Mouse (Mus musculus) splenic B cell, adult 2 months (primary cell): ENCODE data around the gene Saal1.
"Not testable (repeated sequence)": the region's sequence is repeated elsewhere in the genome, so short reads cannot be mapped to it uniquely, and the experiment has no call there.

Experiments
- DNase-seq: peaks from one replicate; pipeline ENCODE4 v3.0.0-alpha.2; 2011; ENCODE audit warnings: low read depth, low spot score
- H3K27me3 ChIP-seq: 2 replicates; pipeline ENCODE4 v1.6.1; 2012; ENCODE audit warnings: mild to moderate bottlenecking, low read length, moderate library complexity, mixed read lengths; ENCODE audit not compliant: control insufficient read depth, poor library complexity, insufficient read depth, severe bottlenecking
- H3K36me3 ChIP-seq: 2 replicates; pipeline ENCODE4 v1.6.1; 2012; ENCODE audit warnings: mild to moderate bottlenecking, low read length, moderate library complexity, mixed read lengths; ENCODE audit not compliant: control insufficient read depth, poor library complexity, insufficient read depth, severe bottlenecking

Saal1 gene

GRCm38 (mm10) chr7:46672160-46672672, 38.3 kb downstream of the Saal1 start, which contains the start of gene Tph1:
Gene Tph1, minus strand, starts transcription at chr7:46672537.
- no peak for DNase-seq
- H3K36me3 ChIP-seq: no peaks in the 10 kb centered on the region
- no peaks in the 10 kb centered on the region for H3K27me3 ChIP-seq

DNA sequence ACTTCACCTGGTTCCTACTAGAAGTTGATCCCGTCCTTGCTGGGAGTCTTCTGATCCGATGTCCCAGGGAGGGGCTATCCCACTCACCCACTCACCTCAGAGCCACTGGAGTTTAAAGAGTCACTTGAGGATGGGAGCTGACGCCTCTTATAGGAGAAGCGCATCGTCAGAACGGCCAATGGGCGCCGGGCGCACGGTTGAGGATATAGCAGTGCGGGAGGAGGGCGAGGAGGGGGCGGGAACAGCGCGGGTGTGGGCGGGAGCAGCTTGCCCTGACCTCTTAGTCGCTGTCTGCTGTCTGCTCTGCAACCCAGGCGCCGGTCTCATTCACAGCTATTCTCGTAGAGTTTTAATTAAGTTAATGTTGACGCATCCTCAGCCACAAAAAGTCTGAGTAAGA, 43.2 kb downstream of the Saal1 start:
- no peak for DNase-seq
- no peaks in the 10 kb centered on the region for H3K27me3 ChIP-seq
- no peaks in the 10 kb centered on the region for H3K36me3 ChIP-seq

DNA sequence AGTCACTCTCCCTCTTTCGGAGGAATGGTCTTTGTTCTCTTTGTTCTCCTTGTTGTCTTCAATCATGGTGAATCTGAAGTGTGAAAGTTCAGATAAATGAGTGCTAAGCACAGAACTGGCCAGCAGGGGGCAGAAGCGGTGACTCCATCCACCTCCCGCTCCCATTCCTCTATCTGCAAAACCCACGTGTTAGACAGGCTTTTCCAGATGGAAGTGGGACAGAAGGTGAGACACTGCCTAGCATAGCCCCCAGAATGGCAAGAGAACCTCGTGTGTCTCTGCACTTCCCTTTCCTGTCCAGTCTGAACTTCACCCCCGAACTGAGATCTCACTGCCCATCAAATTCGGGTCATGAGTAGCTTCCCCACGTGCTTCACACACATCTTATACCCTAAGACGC, 45.2 kb downstream of the Saal1 start:
- H3K27me3 ChIP-seq: no peaks in the 10 kb centered on the region
- H3K36me3 ChIP-seq: no peaks in the 10 kb centered on the region
- peak; percentile 41 for DNase-seq

- no peak for DNase-seq
- no peaks in the 10 kb centered on the region for H3K27me3 ChIP-seq
- no peaks in the 10 kb centered on the region for H3K36me3 ChIP-seq
Measured at GRCm38 (mm10) chr7:46661591-46662090, 48.8 kb downstream of the Saal1 start.

DNA sequence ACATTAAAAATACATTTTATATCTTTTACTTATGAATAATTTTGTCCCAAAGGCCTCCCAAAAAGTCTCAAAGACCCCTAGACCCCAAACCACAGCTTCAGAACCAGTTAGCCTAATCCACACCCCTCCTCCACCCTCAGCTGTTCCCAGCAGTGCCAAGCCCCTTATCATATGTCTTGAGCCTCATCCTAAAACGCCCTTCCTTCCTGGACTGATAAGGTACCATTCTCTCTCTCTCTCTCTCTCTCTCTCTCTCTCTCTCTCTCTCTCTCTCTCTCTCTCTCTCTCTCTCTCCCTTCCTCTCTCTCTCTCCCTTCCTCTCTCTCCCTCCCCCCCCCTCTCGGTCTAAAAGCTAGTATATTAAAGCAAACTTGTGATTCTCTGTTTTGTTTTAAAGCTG, 58.2 kb downstream of the Saal1 start:
- no peaks in the 10 kb centered on the region for H3K36me3 ChIP-seq
- DNase-seq: no peak
- no peaks in the 10 kb centered on the region for H3K27me3 ChIP-seq

DNA sequence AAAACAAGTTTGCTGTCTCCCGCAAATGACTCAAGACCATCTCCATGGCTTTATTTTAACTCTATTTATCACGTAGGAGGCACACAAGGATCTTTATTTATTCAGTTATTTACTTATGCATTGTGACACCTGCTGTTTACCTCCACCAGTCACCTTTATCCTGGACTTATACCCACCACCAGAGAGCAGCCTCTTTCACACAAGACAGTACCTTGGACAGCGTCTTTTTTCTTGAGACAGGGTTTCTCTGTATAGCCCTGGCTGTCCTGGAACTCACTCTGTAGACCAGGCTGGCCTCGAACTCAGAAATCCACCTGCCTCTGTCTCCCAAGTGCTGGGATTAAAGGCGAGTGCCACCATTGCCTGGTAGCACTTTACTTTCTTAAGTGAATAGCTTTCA, 60.2 kb downstream of the Saal1 start:
- H3K36me3 ChIP-seq, H3K27me3 ChIP-seq: not testable (repeated sequence)
- DNase-seq: peak; percentile 18

DNA sequence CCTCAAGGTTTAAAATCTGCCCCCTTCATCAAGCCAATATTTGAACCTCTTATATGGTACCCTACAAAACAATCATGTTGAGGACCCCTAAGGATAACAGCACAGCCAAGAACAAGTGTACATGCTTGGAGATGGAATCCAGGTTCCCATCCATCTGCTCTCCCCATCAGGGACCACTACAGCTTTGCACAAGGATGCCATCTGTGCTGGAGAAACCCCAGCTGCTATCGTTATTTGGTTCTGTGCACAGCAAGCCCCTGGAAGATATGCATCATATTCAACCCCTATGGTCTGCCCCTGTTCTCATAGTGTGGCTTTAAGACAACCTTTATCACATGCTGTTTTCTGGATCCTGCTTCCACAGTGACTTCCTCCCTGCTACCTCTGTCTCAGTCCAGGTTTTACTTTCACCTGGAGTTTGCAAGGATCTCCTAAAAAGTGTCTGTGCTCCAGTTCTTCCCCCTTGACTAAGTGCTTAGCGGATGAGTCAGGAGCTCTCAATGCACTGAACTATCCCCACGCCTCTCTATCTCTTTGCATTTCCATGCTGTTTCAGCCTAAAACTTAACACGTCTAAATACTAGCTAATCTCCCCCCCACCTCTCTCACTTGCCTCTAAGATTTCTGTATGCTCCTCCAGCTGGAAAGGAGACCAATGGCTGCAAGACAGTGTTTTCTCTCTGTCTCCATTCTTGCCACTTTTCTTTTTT, 61.9 kb downstream of the Saal1 start:
- Histone ChIP-seq H3K36me3 (no peaks in the 10 kb centered on the region), H3K27me3 (no peaks in the 10 kb centered on the region)
- no peak for DNase-seq

DNA sequence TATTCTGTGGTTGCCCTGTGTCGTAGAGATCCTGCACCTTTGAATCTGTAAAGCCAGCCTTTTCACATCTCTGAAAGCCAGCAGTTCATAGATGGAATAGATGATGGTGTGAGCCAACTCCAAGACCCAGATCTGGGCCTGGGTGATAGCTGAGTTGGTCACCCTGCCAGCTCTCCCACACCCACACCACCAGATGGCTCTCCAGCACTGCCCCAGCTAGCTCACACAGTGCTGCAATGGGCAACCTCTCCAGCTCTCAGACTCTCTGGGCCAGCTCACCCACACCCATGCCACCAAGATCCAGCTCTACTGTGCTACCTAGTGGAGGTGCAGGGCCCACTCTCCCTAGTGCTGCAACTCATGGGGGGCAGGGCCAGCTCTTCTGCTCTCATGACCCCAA, 67.3 kb downstream of the Saal1 start:
- Histone ChIP-seq H3K27me3 (no peaks in the 10 kb centered on the region), H3K36me3 (no peaks in the 10 kb centered on the region)
- peak; percentile 12 for DNase-seq

DNA sequence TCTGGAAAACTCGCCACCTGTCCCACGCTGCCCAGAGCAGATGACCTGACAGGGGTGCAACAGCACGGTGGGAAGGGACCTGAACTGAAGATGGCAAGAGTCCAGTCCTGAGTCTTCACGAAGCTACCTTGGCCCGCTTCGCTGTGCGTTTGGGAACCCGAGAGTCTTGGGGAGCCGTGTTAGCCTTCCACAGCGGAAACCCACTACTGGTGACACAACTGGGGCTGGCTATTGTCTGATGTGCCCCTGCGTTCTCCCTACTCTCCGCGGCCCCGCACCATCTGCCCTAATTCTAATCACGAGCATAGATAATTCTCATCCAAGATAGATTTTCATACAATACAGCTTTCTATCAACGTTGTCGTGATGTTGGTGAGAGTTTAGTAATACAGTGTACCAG, 70.4 kb downstream of the Saal1 start:
- DNase-seq: no peak
- no peaks in the 10 kb centered on the region for H3K27me3 ChIP-seq
- no peaks in the 10 kb centered on the region for H3K36me3 ChIP-seq

DNA sequence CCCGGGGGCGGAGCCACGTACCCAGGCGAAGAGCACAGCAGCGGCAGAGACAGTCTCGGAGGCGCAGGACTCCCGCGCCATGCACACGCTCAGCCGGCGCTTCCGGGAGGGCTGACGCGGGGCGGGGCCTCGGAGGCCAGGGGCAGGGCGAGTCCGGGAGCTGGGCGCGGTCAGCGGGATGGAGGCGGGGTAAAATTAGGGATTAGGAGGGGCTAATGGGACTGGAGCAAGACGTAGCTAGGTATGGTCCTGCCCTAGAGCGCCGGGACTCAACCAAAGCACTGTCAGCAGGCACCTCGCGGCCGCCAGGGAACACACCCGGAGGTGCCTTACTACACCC, 70.8 kb downstream of the Saal1 start, which contains the start of gene Sergef:
TSS of gene Sergef (minus strand) at position 116 of the 340 bp plus-strand sequence.
- Histone ChIP-seq H3K27me3 (no peaks in the 10 kb centered on the region), H3K36me3 (no peaks in the 10 kb centered on the region)
- DNase-seq: peak; percentile 84

DNA sequence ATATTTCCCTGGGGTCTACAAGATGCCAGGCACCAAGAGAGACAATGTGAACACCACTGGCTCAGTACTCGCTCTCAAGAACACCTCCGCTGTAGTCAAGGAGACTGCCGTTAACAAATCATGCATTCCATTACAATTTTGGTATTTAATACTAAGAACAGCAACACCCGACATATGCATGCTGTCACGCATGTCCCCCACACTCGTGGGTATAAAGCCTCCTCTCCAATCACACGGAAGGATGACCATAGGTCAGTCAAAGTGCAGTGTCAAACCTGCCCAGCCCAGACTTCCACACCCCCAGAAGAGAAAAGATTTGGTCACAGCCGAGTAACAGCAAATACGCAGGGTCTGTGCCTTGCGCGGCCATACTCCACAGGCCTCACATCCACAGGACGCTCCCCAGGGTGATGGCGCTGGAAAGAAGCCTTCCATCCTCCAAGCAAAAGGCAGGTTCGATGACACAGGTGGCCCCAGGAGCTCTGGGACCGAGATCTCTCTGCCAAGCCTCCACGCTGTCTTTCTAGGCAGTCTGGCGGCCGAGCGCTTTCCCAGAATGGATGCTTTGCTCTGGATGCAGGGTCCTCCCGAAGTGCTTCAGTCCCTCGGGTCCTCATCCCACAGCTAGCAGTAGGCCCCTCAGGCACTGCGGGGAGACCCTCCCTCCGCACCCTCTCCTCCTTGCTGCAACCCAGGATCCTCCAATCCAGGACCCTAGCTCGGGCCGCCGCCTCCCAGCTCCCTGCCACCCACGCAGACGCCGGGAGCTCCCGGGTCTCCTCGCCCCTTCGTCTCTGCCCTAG, 71.4 kb downstream of the Saal1 start:
- no peak for DNase-seq
- H3K36me3 ChIP-seq: no peaks in the 10 kb centered on the region

More for the DNA sequence above, 71.4 kb downstream of the Saal1 start:
- no peaks in the 10 kb centered on the region for H3K27me3 ChIP-seq
